Mouse (Mus musculus): ENCODE measurements at regions not wholly inside any gene's neighbourhood (a gene's known extent, or its start where the extent isn't known, plus 50 kb on each side); places are given as distances from the start of the nearest gene placed in this dataset.

GRCm38 (mm10) chr2:179381916-179382315 lies 60.3 kb upstream of the Cdh4 start:
- H3K4me1 ChIP-seq (ENCODE audit: control insufficient read depth, insufficient read depth, low read length), result no peaks in the 10 kb centered on the region
- no peak for TF ChIP-seq POLR2A (IDR thresholded peaks at IDR 0.05; ENCODE audit: extremely low read depth, insufficient read depth, low read length)
- TF ChIP-seq CTCF (IDR thresholded peaks at IDR 0.05; ENCODE audit: extremely low read depth, insufficient read depth, low read length), result no peak
- H3K4me3 ChIP-seq (ENCODE audit: insufficient read depth, low read length), result no peak overlapping the region
- H3K27ac ChIP-seq (ENCODE audit: insufficient read depth, low read length), result no peak overlapping the region

DNA sequence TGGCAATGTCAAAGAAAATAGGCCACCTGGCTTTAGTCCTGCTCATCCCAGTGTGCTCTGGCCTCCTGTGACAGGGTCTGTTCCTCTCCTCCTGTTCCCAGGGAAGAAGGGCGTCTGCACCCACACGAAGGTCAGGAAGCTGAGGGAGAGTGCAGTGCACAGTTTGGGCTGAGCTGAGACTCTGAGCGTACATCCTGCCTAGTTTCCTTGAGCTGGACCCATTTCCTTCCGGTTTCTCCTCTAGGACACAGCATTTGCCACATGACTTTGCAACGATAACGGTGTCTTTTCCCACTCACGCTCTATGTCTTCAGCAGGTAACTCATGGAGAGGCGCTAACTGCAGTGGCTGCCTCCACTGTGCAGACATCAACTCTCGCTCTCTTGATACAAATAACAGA lies 59.6 kb upstream of the Cdh4 start:
- TF ChIP-seq POLR2A (IDR thresholded peaks at IDR 0.05; ENCODE audit: extremely low read depth, insufficient read depth, low read length) (no peak), CTCF (IDR thresholded peaks at IDR 0.05; ENCODE audit: extremely low read depth, insufficient read depth, low read length) (no peak)
- no peak overlapping the region for H3K27ac ChIP-seq (ENCODE audit: insufficient read depth, low read length)
- no peak overlapping the region for H3K4me3 ChIP-seq (ENCODE audit: insufficient read depth, low read length)
- no peaks in the 10 kb centered on the region for H3K4me1 ChIP-seq (ENCODE audit: control insufficient read depth, insufficient read depth, low read length)

DNA sequence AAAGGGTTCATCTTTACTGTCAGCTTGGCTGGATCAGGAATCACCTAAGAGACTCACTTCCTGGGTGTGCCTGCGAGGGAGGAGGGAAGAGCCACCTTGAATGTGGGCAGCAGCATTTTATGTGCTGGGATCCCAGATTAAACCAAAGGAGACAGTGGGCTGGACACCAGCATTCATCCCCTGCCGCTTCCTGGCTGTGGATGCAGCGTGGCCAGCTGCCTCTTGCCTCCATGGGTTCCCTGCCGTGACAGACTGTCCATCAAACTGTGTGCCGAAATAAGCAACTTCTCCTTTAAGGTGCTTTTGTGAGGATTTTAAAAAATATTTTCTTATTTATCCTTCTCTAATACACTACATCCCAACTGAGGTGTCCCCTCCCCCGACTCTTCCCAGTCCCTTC lies 55.4 kb upstream of the Cdh4 start:
- Histone ChIP-seq H3K4me3 (ENCODE audit: insufficient read depth, low read length) (no peak overlapping the region), H3K27ac (ENCODE audit: insufficient read depth, low read length) (no peak overlapping the region), H3K4me1 (ENCODE audit: control insufficient read depth, insufficient read depth, low read length) (0 out of 2 replicates have a peak, but pooled peaks cover 2% of the 10 kb centered on the region)
- no peak for TF ChIP-seq CTCF (IDR thresholded peaks at IDR 0.05; ENCODE audit: extremely low read depth, insufficient read depth, low read length)
- TF ChIP-seq POLR2A (IDR thresholded peaks at IDR 0.05; ENCODE audit: extremely low read depth, insufficient read depth, low read length), result no peak

DNA sequence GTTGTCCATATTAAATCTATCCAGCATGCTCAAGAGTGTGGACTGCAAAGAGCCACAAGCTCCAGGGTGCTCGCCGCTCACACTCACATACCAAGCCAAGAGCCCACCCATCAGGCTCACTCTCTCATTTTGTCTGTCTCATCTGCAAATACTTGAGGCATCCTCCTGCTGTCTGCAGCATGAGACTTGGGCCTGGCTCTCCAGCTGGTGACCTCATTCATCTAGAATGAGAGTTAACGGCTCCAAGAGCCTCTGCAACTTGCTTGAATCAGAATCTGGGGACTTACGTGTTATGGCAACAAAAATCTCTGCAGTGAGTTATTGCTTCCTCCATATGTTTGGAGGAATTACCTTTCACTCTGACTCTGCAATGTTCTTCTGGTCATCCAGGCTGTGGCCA lies 51.7 kb upstream of the Cdh4 start:
- Histone ChIP-seq H3K4me3 (ENCODE audit: insufficient read depth, low read length) (no peak overlapping the region), H3K4me1 (ENCODE audit: control insufficient read depth, insufficient read depth, low read length) (0 out of 2 replicates have a peak, but pooled peaks cover 2% of the 10 kb centered on the region), H3K27ac (ENCODE audit: insufficient read depth, low read length) (no peak overlapping the region)
- TF ChIP-seq CTCF (IDR thresholded peaks at IDR 0.05; ENCODE audit: extremely low read depth, insufficient read depth, low read length), result no peak

- H3K4me1 ChIP-seq (ENCODE audit: control insufficient read depth, insufficient read depth, low read length), result 0 out of 2 replicates have a peak, but pooled peaks cover 2% of the 10 kb centered on the region
- no peak for TF ChIP-seq POLR2A (IDR thresholded peaks at IDR 0.05; ENCODE audit: extremely low read depth, insufficient read depth, low read length)
- no peak for TF ChIP-seq CTCF (IDR thresholded peaks at IDR 0.05; ENCODE audit: extremely low read depth, insufficient read depth, low read length)
- no peak overlapping the region for H3K27ac ChIP-seq (ENCODE audit: insufficient read depth, low read length)
- H3K4me3 ChIP-seq (ENCODE audit: insufficient read depth, low read length), result no peak overlapping the region
Measured at GRCm38 (mm10) chr2:179390924-179391461, 51.2 kb upstream of the Cdh4 start.
